Comparison of ENCODE assay signal across 22 mouse cellular contexts in genomic region chr11:106005970-106006369, GRCm38 (mm10). TPM values are rescaled to one million over a fixed set of nuclear protein-coding genes. Genes with fewer than 3 reads are reported as not detected.
A peak's percentile ranks its signal among the peaks of the same experiment; 100 is the strongest.
DNase-seq lines count a peak whose midpoint lies in the region; ATAC-seq and TF ChIP-seq lines count a peak whose summit lies in the region.
"Had no signal": no experiment of that assay in that cellular context is flagged by ENCODE, and none has a peak within 500 bp of the region (broad histone marks: within the 10 kb centered on the region; RNA-seq: fewer than 3 reads in every experiment).

No protein-coding gene starts in this region.

- no peak overlapping the region for H3K4me2 ChIP-seq in intestine, embryonic 16.5 days (ENCODE audit: low read depth, low read length)
- no peak overlapping the region for H3K4me2 ChIP-seq in kidney, embryonic 16.5 days (replicated peaks; ENCODE audit: low read depth, low read length)
- H3K4me2 ChIP-seq in liver, embryonic 13.5 days, result no peak overlapping the region
- H3K4me2 ChIP-seq: embryonic facial prominence, embryonic 12.5 days; heart, embryonic 11.5 days; lung, embryonic 14.5 days had no signal

- H3K27me3 ChIP-seq in intestine, embryonic 16.5 days (replicated peaks; ENCODE audit: control insufficient read depth, insufficient read depth, low read length), result no peaks in the 10 kb centered on the region
- H3K27me3 ChIP-seq in kidney, embryonic 16.5 days (ENCODE audit: insufficient read depth, low read length), result peaks cover 5% of the 10 kb centered on the region; the same call in 1 of the 2 replicates
- H3K27me3 ChIP-seq in liver, embryonic 13.5 days, result peaks cover 61% of the 10 kb centered on the region

- peak; percentile 54 to 56 for DNase-seq in cerebellum, postnatal 10 days
- DNase-seq in cerebellum, adult 8-10 months, result no peak
- DNase-seq in liver, embryonic 13.5 days, result no peak
- no peak for DNase-seq in left cerebral cortex, adult 2 months (ENCODE audit: extremely low spot score in 1 of 2, low spot score in 2 of 2)
- DNase-seq in adrenal gland, postnatal 10 days, result no peak
- DNase-seq: adrenal gland, postnatal 36 days; gastrocnemius, postnatal 10 days; heart, postnatal 36 days; lung, embryonic 14.5 days; right cerebral cortex, postnatal 4 days; thymus, adult 18-20 months had no signal

- no peaks in the 10 kb centered on the region for H3K9me3 ChIP-seq in intestine, embryonic 16.5 days (ENCODE audit: control insufficient read depth, low read length)
- H3K9me3 ChIP-seq in kidney, embryonic 16.5 days (ENCODE audit: low read length), result no peaks in the 10 kb centered on the region
- no peaks in the 10 kb centered on the region for H3K9me3 ChIP-seq in liver, embryonic 13.5 days (replicated peaks)
- H3K9me3 ChIP-seq: embryonic facial prominence, embryonic 12.5 days had no signal

- TF ChIP-seq CTCF in left cerebral cortex, adult 2 months (IDR thresholded peaks at IDR 0.05), result no peak

- H3K9ac ChIP-seq in intestine, embryonic 16.5 days (ENCODE audit: low read depth, low read length), result no peak overlapping the region
- H3K9ac ChIP-seq in kidney, embryonic 16.5 days (replicated peaks; ENCODE audit: low read length), result no peak overlapping the region
- no peak overlapping the region for H3K9ac ChIP-seq in liver, embryonic 13.5 days
- H3K9ac ChIP-seq: embryonic facial prominence, embryonic 12.5 days; lung, embryonic 14.5 days had no signal

- H3K4me3 ChIP-seq in intestine, embryonic 16.5 days (ENCODE audit: low read length), result no peak overlapping the region
- H3K4me3 ChIP-seq in kidney, embryonic 16.5 days (ENCODE audit: low read length), result no peak overlapping the region
- H3K4me3 ChIP-seq in liver, embryonic 13.5 days (replicated peaks), result no peak overlapping the region
- H3K4me3 ChIP-seq in left cerebral cortex, adult 2 months, result no peak overlapping the region
- H3K4me3 ChIP-seq: embryonic facial prominence, embryonic 12.5 days had no signal

- H3K4me1 ChIP-seq in intestine, embryonic 16.5 days (ENCODE audit: control insufficient read depth, insufficient read depth, low read length), result peaks cover 26% of the 10 kb centered on the region
- no peaks in the 10 kb centered on the region for H3K4me1 ChIP-seq in kidney, embryonic 16.5 days (ENCODE audit: insufficient read depth, low read length)
- H3K4me1 ChIP-seq in liver, embryonic 13.5 days (replicated peaks), result 0 out of 2 replicates have a peak, but pooled peaks cover 9% of the 10 kb centered on the region

- ATAC-seq in intestine, embryonic 16.5 days, result peak; percentile 45
- peak; percentile 86 for ATAC-seq in kidney, embryonic 16.5 days (ENCODE audit: low FRiP score, low TSS enrichment)
- ATAC-seq in liver, embryonic 13.5 days (ENCODE audit: low read depth), result peak; percentile 51; the same call in 1 of the 2 replicates
- ATAC-seq in erythroblast, adult 5-6 weeks (replicated peaks; ENCODE audit: low FRiP score, poor library complexity, severe bottlenecking), result no peak
- ATAC-seq: activated CD4-positive, CD25-positive, alpha-beta regulatory T cell, adult 4 months had no signal

- H3K27ac ChIP-seq in intestine, embryonic 16.5 days (ENCODE audit: low read length), result 0 out of 2 replicates have a peak overlapping the region, but pooled peaks have one; percentile 30
- H3K27ac ChIP-seq in kidney, embryonic 16.5 days (ENCODE audit: low read length), result 0 out of 2 replicates have a peak overlapping the region, but pooled peaks have one; percentile 14
- no peak overlapping the region for H3K27ac ChIP-seq in liver, embryonic 13.5 days
- no peak overlapping the region for H3K27ac ChIP-seq in left cerebral cortex, adult 2 months
- H3K27ac ChIP-seq: embryonic facial prominence, embryonic 12.5 days had no signal

- H3K36me3 ChIP-seq in intestine, embryonic 16.5 days (ENCODE audit: control insufficient read depth, insufficient read depth, low read length), result no peaks in the 10 kb centered on the region
- no peaks in the 10 kb centered on the region for H3K36me3 ChIP-seq in kidney, embryonic 16.5 days (ENCODE audit: insufficient read depth, low read length)
- no peaks in the 10 kb centered on the region for H3K36me3 ChIP-seq in liver, embryonic 13.5 days
- H3K36me3 ChIP-seq: embryonic facial prominence, embryonic 12.5 days had no signal

- intact Hi-C loops in left cerebral cortex, adult 2 months (cut with DNase I), result no loop called here

- 19% methylated on average over 5 of the region's 5 CpGs for WGBS in intestine, embryonic 16.5 days
- WGBS in kidney, embryonic 16.5 days, result 53% methylated on average over 5 of the region's 5 CpGs
- 43% methylated on average over 5 of the region's 5 CpGs for WGBS in liver, embryonic 13.5 days (ENCODE audit: insufficient replicate concordance)

RNA-seq across cellular contexts. Expression of gene Kcnh6, which starts 2.0 kb away (rescaled TPM):
- polyA plus RNA-seq in intestine, embryonic 16.5 days (2015; fragmentation: Nextera tagmentation; extraction: Ambion mirVana), result 2.1 and 2.6 TPM in 2 replicates
- polyA plus RNA-seq in kidney, embryonic 16.5 days (2015; fragmentation: Nextera tagmentation; extraction: Ambion mirVana), result 0.19 and 0.25 TPM in 2 replicates
- polyA plus RNA-seq in liver, embryonic 13.5 days (2015; fragmentation: Nextera tagmentation; extraction: Ambion mirVana), result 0.03 TPM in 1 of 2 replicates, not detected in the other
- total RNA-seq in left cerebral cortex, adult 2 months (2021), result 1 to 10 TPM; 2.3 to 2.4 TPM
- under 1 TPM; 0.24 to 0.61 TPM for total RNA-seq in adrenal gland, postnatal 10 days (2021)
- not detected in 2 replicates for total RNA-seq in erythroblast, adult 5-6 weeks (2015; ENCODE audit: low replicate concordance)
- total RNA-seq in erythroblast, adult 5-6 weeks (2017; ENCODE audit: low replicate concordance), result 0.68 TPM in 1 of 2 replicates, not detected in the other
- total RNA-seq: gastrocnemius, postnatal 10 days had no signal
- polyA plus RNA-seq: activated CD4-positive, CD25-positive, alpha-beta regulatory T cell, adult 4 months had no signal

RNA-seq across cellular contexts. Expression of gene Ace3, which starts 11.5 kb away (rescaled TPM):
- polyA plus RNA-seq in intestine, embryonic 16.5 days (2015; fragmentation: Nextera tagmentation; extraction: Ambion mirVana), result 0.07 TPM in 1 of 2 replicates, not detected in the other
- polyA plus RNA-seq in kidney, embryonic 16.5 days (2015; fragmentation: Nextera tagmentation; extraction: Ambion mirVana), result not detected in 2 replicates
- not detected in 2 replicates for polyA plus RNA-seq in liver, embryonic 13.5 days (2015; fragmentation: Nextera tagmentation; extraction: Ambion mirVana)
- not detected for total RNA-seq in left cerebral cortex, adult 2 months (2021)
- total RNA-seq in adrenal gland, postnatal 10 days (2021), result not detected
- total RNA-seq in erythroblast, adult 5-6 weeks (2015; ENCODE audit: low replicate concordance), result not detected in 2 replicates
- not detected in 2 replicates for total RNA-seq in erythroblast, adult 5-6 weeks (2017; ENCODE audit: low replicate concordance)
- total RNA-seq: adrenal gland, postnatal 36 days; gastrocnemius, postnatal 10 days; heart, postnatal 36 days; layer of hippocampus, postnatal 14 days; midbrain, postnatal 0 days had no signal
- polyA plus RNA-seq: activated CD4-positive, CD25-positive, alpha-beta regulatory T cell, adult 4 months; embryonic facial prominence, embryonic 12.5 days; heart, embryonic 11.5 days; limb, embryonic 11.5 days; lung, embryonic 14.5 days; midbrain, postnatal 0 days; neural tube, embryonic 11.5 days; urinary bladder, adult 2 months had no signal

RNA-seq across cellular contexts. Expression of gene Dcaf7, which starts 30.7 kb away (rescaled TPM):
- polyA plus RNA-seq in intestine, embryonic 16.5 days (2015; fragmentation: Nextera tagmentation; extraction: Ambion mirVana), result 42.7 and 48.0 TPM in 2 replicates
- 73.6 and 74.7 TPM in 2 replicates for polyA plus RNA-seq in kidney, embryonic 16.5 days (2015; fragmentation: Nextera tagmentation; extraction: Ambion mirVana)
- 25.3 and 29.4 TPM in 2 replicates for polyA plus RNA-seq in liver, embryonic 13.5 days (2015; fragmentation: Nextera tagmentation; extraction: Ambion mirVana)
- total RNA-seq in left cerebral cortex, adult 2 months (2021), result 100 to 1,000 TPM; 134 to 142 TPM
- total RNA-seq in adrenal gland, postnatal 10 days (2021), result 10 to 100 TPM; 54.3 to 56.1 TPM
- 20.5 and 25.9 TPM in 2 replicates for total RNA-seq in erythroblast, adult 5-6 weeks (2015; ENCODE audit: low replicate concordance)
- total RNA-seq in erythroblast, adult 5-6 weeks (2017; ENCODE audit: low replicate concordance), result 20.2 and 27.3 TPM in 2 replicates

RNA-seq across cellular contexts. Expression of gene Ace, which starts 38.2 kb away (rescaled TPM):
- 18.6 and 41.2 TPM in 2 replicates for polyA plus RNA-seq in intestine, embryonic 16.5 days (2015; fragmentation: Nextera tagmentation; extraction: Ambion mirVana)
- polyA plus RNA-seq in kidney, embryonic 16.5 days (2015; fragmentation: Nextera tagmentation; extraction: Ambion mirVana), result 17.5 and 18.6 TPM in 2 replicates
- polyA plus RNA-seq in liver, embryonic 13.5 days (2015; fragmentation: Nextera tagmentation; extraction: Ambion mirVana), result 0.02 and 0.05 TPM in 2 replicates
- total RNA-seq in left cerebral cortex, adult 2 months (2021), result 10 to 100 TPM in 1 of 2 experiments, 1 to 10 TPM in 1; 9.1 to 13.0 TPM
- 10 to 100 TPM; 12.9 to 15.4 TPM for total RNA-seq in adrenal gland, postnatal 10 days (2021)
- 0.96 and 7.3 TPM in 2 replicates for total RNA-seq in erythroblast, adult 5-6 weeks (2015; ENCODE audit: low replicate concordance)
- total RNA-seq in erythroblast, adult 5-6 weeks (2017; ENCODE audit: low replicate concordance), result 2.3 and 5.3 TPM in 2 replicates

RNA-seq across cellular contexts. Expression of gene Cyb561, which starts 52.8 kb away (rescaled TPM):
- 43.9 and 46.5 TPM in 2 replicates for polyA plus RNA-seq in intestine, embryonic 16.5 days (2015; fragmentation: Nextera tagmentation; extraction: Ambion mirVana)
- polyA plus RNA-seq in kidney, embryonic 16.5 days (2015; fragmentation: Nextera tagmentation; extraction: Ambion mirVana), result 33.9 and 37.3 TPM in 2 replicates
- 1.9 TPM in 2 replicates for polyA plus RNA-seq in liver, embryonic 13.5 days (2015; fragmentation: Nextera tagmentation; extraction: Ambion mirVana)
- 10 to 100 TPM; 87.9 to 92.8 TPM for total RNA-seq in left cerebral cortex, adult 2 months (2021)
- total RNA-seq in adrenal gland, postnatal 10 days (2021), result 100 to 1,000 TPM; 123 to 140 TPM
- 0.77 TPM in 1 of 2 replicates, not detected in the other for total RNA-seq in erythroblast, adult 5-6 weeks (2015; ENCODE audit: low replicate concordance)
- total RNA-seq in erythroblast, adult 5-6 weeks (2017; ENCODE audit: low replicate concordance), result 0.28 and 0.77 TPM in 2 replicates

Comparison
In these comparisons a context has a peak if more than half of its experiments do, and no peak if none do; other contexts are left out.
1. DNase-seq: peak in cerebellum, postnatal 10 days (2 of 2); none in cerebellum, adult 8-10 months (single experiment), liver, embryonic 13.5 days (single experiment), left cerebral cortex, adult 2 months (0 of 2) and adrenal gland, postnatal 10 days (single experiment).
2. H3K27ac ChIP-seq: peak in intestine, embryonic 16.5 days (single experiment) and kidney, embryonic 16.5 days (single experiment); none in liver, embryonic 13.5 days (single experiment) and left cerebral cortex, adult 2 months (single experiment).